ENCODE assay signal across 14 mouse cellular contexts in genomic region chr3:121553294-121553693, GRCm38 (mm10). TPM values are rescaled to one million over a fixed set of nuclear protein-coding genes. Genes with fewer than 3 reads are reported as not detected.
DNase-seq lines count a peak whose midpoint lies in the region; ATAC-seq and TF ChIP-seq lines count a peak whose summit lies in the region.
"Had no signal": no experiment of that assay in that cellular context is flagged by ENCODE, and none has a peak within 500 bp of the region (broad histone marks: within the 10 kb centered on the region; RNA-seq: fewer than 3 reads in every experiment).

No protein-coding gene starts in this region.

- WGBS in lung, embryonic 14.5 days: 36% methylated on average over 14 of the region's 14 CpGs
- WGBS in lung, adult 2 months: 48% methylated on average over 14 of the region's 14 CpGs
- WGBS in stomach, postnatal 0 days: 24% methylated on average over 14 of the region's 14 CpGs

- no peak overlapping the region for H3K4me3 ChIP-seq in lung, embryonic 14.5 days (ENCODE audit: low read depth, low read length)
- H3K4me3 ChIP-seq in lung, adult 2 months (replicated peaks; ENCODE audit: extremely low read depth, low read depth, low read length): no peak overlapping the region
- no peak overlapping the region for H3K4me3 ChIP-seq in stomach, postnatal 0 days (ENCODE audit: low read depth, low read length)
- H3K4me3 ChIP-seq: erythroblast, embryonic 14.5 days; hindbrain, embryonic 12.5 days; left cerebral cortex, adult 2 months; megakaryocyte, embryonic 14.5 days; neural tube, embryonic 13.5 days had no signal

- no peak overlapping the region for H3K9ac ChIP-seq in lung, embryonic 14.5 days
- no peak overlapping the region for H3K9ac ChIP-seq in stomach, postnatal 0 days (ENCODE audit: low read length)
- H3K9ac ChIP-seq: hindbrain, embryonic 12.5 days; neural tube, embryonic 13.5 days had no signal

- peak; percentile 18; the same call in 1 of the 2 replicates for ATAC-seq in lung, embryonic 14.5 days (ENCODE audit: insufficient read depth)
- ATAC-seq in stomach, postnatal 0 days (ENCODE audit: low FRiP score, low TSS enrichment): 0 out of 2 replicates have a peak, but pooled peaks have one; percentile 19

- H3K9me3 ChIP-seq in lung, embryonic 14.5 days (ENCODE audit: low read depth, low read length): no peaks in the 10 kb centered on the region
- H3K9me3 ChIP-seq in stomach, postnatal 0 days (ENCODE audit: control insufficient read depth, low read length): no peaks in the 10 kb centered on the region
- H3K9me3 ChIP-seq: hindbrain, embryonic 12.5 days; megakaryocyte, embryonic 14.5 days; neural tube, embryonic 13.5 days had no signal

- TF ChIP-seq EP300 in stomach, postnatal 0 days (optimal IDR thresholded peaks at IDR 0.05): no peak

- no peaks in the 10 kb centered on the region for H3K36me3 ChIP-seq in lung, embryonic 14.5 days (ENCODE audit: insufficient read depth)
- H3K36me3 ChIP-seq in stomach, postnatal 0 days (ENCODE audit: control insufficient read depth, insufficient read depth, low read length): no peaks in the 10 kb centered on the region
- H3K36me3 ChIP-seq: hindbrain, embryonic 12.5 days; neural tube, embryonic 13.5 days had no signal

- peak overlapping the region; percentile 3 for H3K4me2 ChIP-seq in lung, embryonic 14.5 days
- H3K4me2 ChIP-seq in stomach, postnatal 0 days (replicated peaks; ENCODE audit: low read depth): peak overlapping the region; percentile 17; the same call in 1 of the 2 replicates
- H3K4me2 ChIP-seq: hindbrain, embryonic 12.5 days; neural tube, embryonic 13.5 days had no signal

- no peak overlapping the region for H3K27ac ChIP-seq in lung, embryonic 14.5 days (ENCODE audit: low read depth)
- 0 out of 2 replicates have a peak overlapping the region, but pooled peaks have one; percentile 20 for H3K27ac ChIP-seq in stomach, postnatal 0 days (replicated peaks)
- H3K27ac ChIP-seq: hindbrain, embryonic 12.5 days; left cerebral cortex, adult 2 months; neural tube, embryonic 13.5 days had no signal

- DNase-seq in lung, embryonic 14.5 days: peak; percentile 55
- no peak for DNase-seq in lung, adult 2 months
- peak; percentile 61 for DNase-seq in adrenal gland, postnatal 25 days
- DNase-seq in kidney, postnatal 14 days: peak; percentile 65
- DNase-seq in stomach, postnatal 0 days (ENCODE audit: low spot score): peak; percentile 55
- DNase-seq in layer of hippocampus, postnatal 25 days (ENCODE audit: extremely low spot score in 1 of 2, low spot score in 1 of 2): no peak
- no peak for DNase-seq in left cerebral cortex, adult 8-10 months (ENCODE audit: low spot score in 2 of 2)
- DNase-seq: gastrocnemius, postnatal 14 days; thymus, postnatal 4 days had no signal

- peaks cover 12% of the 10 kb centered on the region; the same call in 1 of the 2 replicates for H3K4me1 ChIP-seq in lung, embryonic 14.5 days (ENCODE audit: insufficient read depth)
- peaks cover 7% of the 10 kb centered on the region for H3K4me1 ChIP-seq in lung, adult 2 months (ENCODE audit: control insufficient read depth, insufficient read depth, low read length)
- no peaks in the 10 kb centered on the region for H3K4me1 ChIP-seq in stomach, postnatal 0 days (replicated peaks; ENCODE audit: control insufficient read depth, insufficient read depth)
- H3K4me1 ChIP-seq: hindbrain, embryonic 12.5 days had no signal

- no peaks in the 10 kb centered on the region for H3K27me3 ChIP-seq in lung, embryonic 14.5 days (ENCODE audit: insufficient read depth, low read length)
- H3K27me3 ChIP-seq in stomach, postnatal 0 days (ENCODE audit: control insufficient read depth, insufficient read depth, low read length): no peaks in the 10 kb centered on the region
- H3K27me3 ChIP-seq: neural tube, embryonic 13.5 days had no signal

- no peak for TF ChIP-seq CTCF in lung, embryonic 14.5 days (IDR thresholded peaks at IDR 0.05; ENCODE audit: low read depth)
- no peak for TF ChIP-seq CTCF in lung, adult 2 months (IDR thresholded peaks at IDR 0.05; ENCODE audit: insufficient read depth, low read length)
- TF ChIP-seq CTCF in stomach, postnatal 0 days (IDR thresholded peaks at IDR 0.05; ENCODE audit: low read depth): no peak

- TF ChIP-seq POLR2A in lung, adult 2 months (IDR thresholded peaks at IDR 0.05; ENCODE audit: borderline replicate concordance, extremely low read depth, low read depth, low read length): no peak

RNA-seq across cellular contexts. Expression of gene Slc44a3, which starts 21.1 kb away (rescaled TPM):
- 12.0 and 12.2 TPM in 2 replicates for polyA plus RNA-seq in lung, embryonic 14.5 days (2014; fragmentation: Nextera tagmentation; extraction: Ambion mirVana)
- 17.6 and 23.2 TPM in 2 replicates for polyA plus RNA-seq in lung, adult 2 months (2012; rRNA removed)
- total RNA-seq in adrenal gland, postnatal 25 days (2021): 24.0 and 25.1 TPM in 2 replicates
- polyA plus RNA-seq in stomach, postnatal 0 days (2015; fragmentation: Nextera tagmentation; extraction: Ambion mirVana): 42.7 and 44.8 TPM in 2 replicates
- total RNA-seq in layer of hippocampus, postnatal 25 days (2021): not detected
- total RNA-seq in left cerebral cortex, adult 8-10 months (2022): under 1 TPM in 2 of 4 experiments, not detected in 2; 0.19 to 0.41 TPM
- total RNA-seq: left cerebral cortex, adult 2 months had no signal
- polyA plus RNA-seq: erythroblast, embryonic 14.5 days had no signal

Comparison
In these comparisons a context has a peak if more than half of its experiments do, and no peak if none do; other contexts are left out.
1. DNase-seq: peak in lung, embryonic 14.5 days (single experiment), adrenal gland, postnatal 25 days (single experiment), kidney, postnatal 14 days (single experiment) and stomach, postnatal 0 days (single experiment); none in lung, adult 2 months (single experiment), layer of hippocampus, postnatal 25 days (0 of 2) and left cerebral cortex, adult 8-10 months (0 of 2).
2. RNA of gene Slc44a3, which starts 21.1 kb away (total RNA-seq): 24.0 to 25.1 TPM in adrenal gland, postnatal 25 days; 0.19 to 0.41 TPM in left cerebral cortex, adult 8-10 months and not detected in layer of hippocampus, postnatal 25 days; every median in the first group is over 10 times any median in the second.